Mouse (Mus musculus): Measurements from ENCODE around the gene Rd3l. TPM values are rescaled to one million over a fixed set of nuclear protein-coding genes. Genes with fewer than 3 reads are reported as not detected.
A peak's percentile ranks its signal among the peaks of the same experiment; 100 is the strongest.

Gene Rd3l
- polyA plus RNA-seq, 1 experiment, result 0.46 TPM

- H3K27ac ChIP-seq (ENCODE audit: insufficient read depth, low read length), result no peak overlapping the region
- TF ChIP-seq CTCF (IDR thresholded peaks at IDR 0.05; ENCODE audit: extremely low read depth, insufficient read depth, low read length) (no peak), POLR2A (IDR thresholded peaks at IDR 0.05; ENCODE audit: extremely low read depth, insufficient read depth, low read length) (no peak)
- H3K4me3 ChIP-seq (ENCODE audit: insufficient read depth, low read length), result no peak overlapping the region
- peaks cover 2% of the 10 kb centered on the region; the same call in 1 of the 2 replicates for H3K4me1 ChIP-seq (ENCODE audit: control insufficient read depth, insufficient read depth, low read length)
Measured at GRCm38 (mm10) chr12:111972504-111972903, 8.6 kb downstream of the Rd3l start.

DNA sequence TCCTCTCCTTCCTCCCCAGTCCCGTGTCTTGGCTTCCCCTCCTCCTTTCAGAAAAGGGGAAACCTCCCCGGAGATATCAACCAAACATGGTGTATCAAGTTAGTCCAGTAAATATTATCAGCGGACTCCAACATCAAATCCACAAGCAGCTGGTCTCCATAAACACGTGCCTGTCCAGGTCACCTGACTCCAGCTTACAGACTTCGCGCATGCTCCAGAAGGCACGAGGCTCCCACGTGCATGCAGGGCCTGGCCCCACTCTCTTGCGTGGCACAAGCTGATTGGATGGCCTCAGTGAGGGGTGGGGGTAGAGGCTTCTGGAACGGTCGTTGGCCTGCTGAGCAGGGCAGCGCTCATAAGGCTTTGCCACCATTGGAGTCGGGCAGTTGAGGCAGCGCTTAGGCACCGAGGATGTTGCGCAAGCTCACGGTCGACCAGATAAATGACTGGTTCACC, 9.9 kb downstream of the Rd3l start, which contains the start of gene Tdrd9:
Gene Tdrd9 (plus strand): TSS at position 329 of the 456 bp plus-strand sequence.
- no peaks in the 10 kb centered on the region for H3K4me1 ChIP-seq (ENCODE audit: control insufficient read depth, insufficient read depth, low read length)
- H3K27ac ChIP-seq (ENCODE audit: insufficient read depth, low read length), result no peak within 1 kb of the TSS
- no peak for TF ChIP-seq CTCF (IDR thresholded peaks at IDR 0.05; ENCODE audit: extremely low read depth, insufficient read depth, low read length)
- no peak for TF ChIP-seq POLR2A (IDR thresholded peaks at IDR 0.05; ENCODE audit: extremely low read depth, insufficient read depth, low read length)
- no peak within 1 kb of the TSS for H3K4me3 ChIP-seq (ENCODE audit: insufficient read depth, low read length)

GRCm38 (mm10) chr12:111970085-111970484, 11.0 kb downstream of the Rd3l start:
- Histone ChIP-seq H3K27ac (ENCODE audit: insufficient read depth, low read length) (no peak overlapping the region), H3K4me1 (ENCODE audit: control insufficient read depth, insufficient read depth, low read length) (0 out of 2 replicates have a peak, but pooled peaks cover 3% of the 10 kb centered on the region), H3K4me3 (ENCODE audit: insufficient read depth, low read length) (no peak overlapping the region)
- TF ChIP-seq POLR2A (IDR thresholded peaks at IDR 0.05; ENCODE audit: extremely low read depth, insufficient read depth, low read length) (no peak), CTCF (IDR thresholded peaks at IDR 0.05; ENCODE audit: extremely low read depth, insufficient read depth, low read length) (no peak)

- 0 out of 2 replicates have a peak, but pooled peaks cover 5% of the 10 kb centered on the region for H3K4me1 ChIP-seq (ENCODE audit: control insufficient read depth, insufficient read depth, low read length)
- TF ChIP-seq CTCF (IDR thresholded peaks at IDR 0.05; ENCODE audit: extremely low read depth, insufficient read depth, low read length) (peak; percentile 65), POLR2A (IDR thresholded peaks at IDR 0.05; ENCODE audit: extremely low read depth, insufficient read depth, low read length) (peak; percentile 85)
- peak within 1 kb of the TSS; percentile 76 for H3K27ac ChIP-seq (ENCODE audit: insufficient read depth, low read length)
- peak within 1 kb of the TSS; percentile 71 for H3K4me3 ChIP-seq (ENCODE audit: insufficient read depth, low read length)
Measured at GRCm38 (mm10) chr12:111966683-111967173, 14.4 kb downstream of the Rd3l start, which contains the start of gene Atp5mpl. TSS of gene Atp5mpl (minus strand) at chr12:111966977.

DNA sequence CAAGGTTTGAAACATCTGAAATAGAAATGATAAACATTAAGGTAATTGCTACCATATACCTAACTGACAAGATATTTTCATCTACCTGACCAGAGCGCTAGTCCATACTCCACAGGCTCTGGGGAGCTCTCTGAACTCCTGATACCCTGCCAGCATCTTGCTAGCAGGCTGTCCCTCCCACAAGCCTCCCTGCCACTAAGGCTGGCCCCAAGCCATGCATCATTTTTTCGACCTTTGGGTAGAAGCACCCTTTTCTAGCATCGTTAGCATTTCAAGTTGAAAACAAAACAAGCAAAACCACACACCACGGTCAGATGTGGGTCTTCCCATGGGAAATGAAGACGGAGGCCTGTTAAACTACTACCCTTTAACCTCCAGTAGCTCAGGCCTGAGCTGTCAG, 17.8 kb downstream of the Rd3l start:
- Histone ChIP-seq H3K27ac (ENCODE audit: insufficient read depth, low read length) (no peak overlapping the region), H3K4me3 (ENCODE audit: insufficient read depth, low read length) (no peak overlapping the region), H3K4me1 (ENCODE audit: control insufficient read depth, insufficient read depth, low read length) (0 out of 2 replicates have a peak, but pooled peaks cover 5% of the 10 kb centered on the region)
- TF ChIP-seq CTCF (IDR thresholded peaks at IDR 0.05; ENCODE audit: extremely low read depth, insufficient read depth, low read length), result no peak
- TF ChIP-seq POLR2A (IDR thresholded peaks at IDR 0.05; ENCODE audit: extremely low read depth, insufficient read depth, low read length), result no peak

GRCm38 (mm10) chr12:111958101-111958865, 22.8 kb downstream of the Rd3l start:
- no peak for TF ChIP-seq POLR2A (IDR thresholded peaks at IDR 0.05; ENCODE audit: extremely low read depth, insufficient read depth, low read length)
- peak; percentile 82 for TF ChIP-seq CTCF (IDR thresholded peaks at IDR 0.05; ENCODE audit: extremely low read depth, insufficient read depth, low read length)
- Histone ChIP-seq H3K27ac (ENCODE audit: insufficient read depth, low read length) (no peak overlapping the region), H3K4me1 (ENCODE audit: control insufficient read depth, insufficient read depth, low read length) (no peaks in the 10 kb centered on the region), H3K4me3 (ENCODE audit: insufficient read depth, low read length) (no peak overlapping the region)

- H3K4me1 ChIP-seq (ENCODE audit: control insufficient read depth, insufficient read depth, low read length), result no peaks in the 10 kb centered on the region
- TF ChIP-seq POLR2A (IDR thresholded peaks at IDR 0.05; ENCODE audit: extremely low read depth, insufficient read depth, low read length), result no peak
- TF ChIP-seq CTCF (IDR thresholded peaks at IDR 0.05; ENCODE audit: extremely low read depth, insufficient read depth, low read length), result no peak
- no peak overlapping the region for H3K4me3 ChIP-seq (ENCODE audit: insufficient read depth, low read length)
- H3K27ac ChIP-seq (ENCODE audit: insufficient read depth, low read length), result no peak overlapping the region
Measured at GRCm38 (mm10) chr12:111956173-111956572, 24.9 kb downstream of the Rd3l start.

DNA sequence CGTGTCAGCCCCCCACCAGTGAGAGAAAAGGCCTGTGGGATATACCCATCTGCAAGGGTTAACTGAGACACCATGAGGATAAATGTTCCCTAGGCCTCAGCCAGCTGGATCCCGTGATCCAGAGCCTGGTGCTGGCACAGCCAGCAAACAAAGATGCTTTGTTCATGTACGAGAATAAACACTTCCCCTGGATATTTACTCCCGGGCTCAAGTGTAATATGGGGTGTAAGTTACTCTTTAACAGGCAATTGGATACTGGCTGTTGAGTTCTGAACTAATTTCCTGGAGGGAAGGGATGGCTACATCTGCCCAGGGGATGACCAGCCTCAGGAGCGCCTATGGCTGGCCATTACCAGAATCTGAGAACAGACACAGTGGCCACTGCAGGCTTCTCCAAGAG, 29.4 kb downstream of the Rd3l start:
- no peak overlapping the region for H3K4me3 ChIP-seq (ENCODE audit: insufficient read depth, low read length)
- H3K27ac ChIP-seq (ENCODE audit: insufficient read depth, low read length), result peak overlapping the region; percentile 72
- 0 out of 2 replicates have a peak, but pooled peaks cover 1% of the 10 kb centered on the region for H3K4me1 ChIP-seq (ENCODE audit: control insufficient read depth, insufficient read depth, low read length)
- no peak for TF ChIP-seq POLR2A (IDR thresholded peaks at IDR 0.05; ENCODE audit: extremely low read depth, insufficient read depth, low read length)
- no peak for TF ChIP-seq CTCF (IDR thresholded peaks at IDR 0.05; ENCODE audit: extremely low read depth, insufficient read depth, low read length)

DNA sequence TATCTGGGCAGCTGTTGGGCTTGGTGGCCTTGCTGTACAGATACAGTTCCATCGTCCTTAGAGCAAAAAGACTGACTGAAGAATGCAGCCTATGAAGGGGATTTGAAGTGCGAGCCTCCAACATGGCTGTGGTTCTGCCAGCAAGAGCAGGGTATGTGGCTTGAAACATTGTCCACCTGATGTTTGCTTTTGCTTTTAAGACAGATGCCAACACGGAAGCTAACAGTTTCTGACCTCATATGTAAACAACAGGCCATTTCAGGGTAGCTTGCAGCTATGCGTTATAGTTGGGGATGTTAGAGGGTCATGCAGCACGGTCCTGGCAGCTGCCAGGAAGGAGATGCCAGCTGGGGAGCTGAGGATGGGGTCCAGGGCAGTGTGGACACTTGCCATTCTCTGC, 30.6 kb downstream of the Rd3l start:
- TF ChIP-seq POLR2A (IDR thresholded peaks at IDR 0.05; ENCODE audit: extremely low read depth, insufficient read depth, low read length) (no peak), CTCF (IDR thresholded peaks at IDR 0.05; ENCODE audit: extremely low read depth, insufficient read depth, low read length) (no peak)
- Histone ChIP-seq H3K4me3 (ENCODE audit: insufficient read depth, low read length) (no peak overlapping the region), H3K27ac (ENCODE audit: insufficient read depth, low read length) (peak overlapping the region; percentile 43), H3K4me1 (ENCODE audit: control insufficient read depth, insufficient read depth, low read length) (0 out of 2 replicates have a peak, but pooled peaks cover 1% of the 10 kb centered on the region)
